Mouse (Mus musculus) G1E-ER4 (cell line): ENCODE results near the gene Dtd2. TPM values are rescaled to one million over a fixed set of nuclear protein-coding genes. Genes with fewer than 3 reads are reported as not detected.

Experiments used
- GATA1 ChIP-seq: IDR thresholded peaks from one replicate; pipeline ENCODE4 v1.8.0; 2012; ENCODE audit warnings: low read length, inconsistent platforms
- polyA plus RNA-seq: library from polyadenylated mRNA; stranded (reverse); fragments of >175 nt; gene quantifications from 2 replicates; pipeline ENCODE4 v1.2.3, GENCODE M21; 2012

Dtd2 gene
- polyA plus RNA-seq, 1 experiment = 9.7 TPM

DNA sequence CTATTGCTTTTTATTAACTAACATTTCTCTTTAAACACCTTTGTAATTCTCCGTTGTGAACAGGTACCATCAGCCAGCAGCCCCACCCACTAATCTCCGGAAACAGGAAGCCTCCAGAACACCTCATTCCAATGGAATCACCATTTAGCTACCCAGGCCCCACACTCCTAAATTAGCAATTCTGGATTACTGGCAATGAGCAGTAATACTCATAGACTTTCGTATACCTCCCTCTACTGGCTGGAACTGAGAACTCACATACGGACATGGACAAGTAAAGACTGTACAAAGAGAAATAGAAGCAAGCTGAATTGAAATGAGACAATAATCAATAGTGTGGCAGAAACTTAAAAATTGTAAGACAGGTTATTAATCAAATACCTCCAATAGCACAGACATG lies 4.8 kb downstream of the Dtd2 start:
- TF ChIP-seq GATA1 = no peak

DNA sequence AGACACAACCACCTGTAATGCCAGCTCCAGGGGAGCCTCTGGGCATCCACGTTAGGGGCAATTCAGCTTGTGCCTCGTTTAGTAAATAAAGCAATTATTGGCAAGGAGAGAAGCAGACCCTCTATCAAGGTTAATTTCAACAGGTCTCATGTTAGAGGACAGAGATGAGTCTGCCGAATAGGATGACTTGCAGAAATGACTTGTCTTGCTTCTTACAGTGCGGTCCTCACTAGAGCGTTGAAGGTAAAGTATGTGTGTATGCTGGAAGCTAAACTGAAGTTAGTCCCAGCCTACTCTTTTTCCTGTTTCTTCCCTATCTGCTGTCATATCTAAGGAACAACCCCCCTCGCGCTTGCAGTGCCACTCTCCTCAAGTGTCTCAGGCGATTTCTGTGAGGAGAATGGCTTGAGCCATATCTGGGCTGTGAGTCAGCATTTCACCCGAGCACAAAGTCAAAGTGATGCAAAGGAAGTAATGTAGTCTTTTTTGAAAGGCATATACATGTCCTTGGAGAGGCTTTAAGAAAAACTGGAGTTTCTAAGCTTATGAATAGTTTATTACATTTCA lies 7.9 kb downstream of the Dtd2 start:
- no peak for TF ChIP-seq GATA1

- no peak for TF ChIP-seq GATA1
These were observed 10.4 kb downstream of the Dtd2 start for GRCm38 (mm10) chr12:51995738-51996536.

- TF ChIP-seq GATA1 = no peak
These were observed 15.7 kb downstream of the Dtd2 start for GRCm38 (mm10) chr12:51990629-51991028.

DNA sequence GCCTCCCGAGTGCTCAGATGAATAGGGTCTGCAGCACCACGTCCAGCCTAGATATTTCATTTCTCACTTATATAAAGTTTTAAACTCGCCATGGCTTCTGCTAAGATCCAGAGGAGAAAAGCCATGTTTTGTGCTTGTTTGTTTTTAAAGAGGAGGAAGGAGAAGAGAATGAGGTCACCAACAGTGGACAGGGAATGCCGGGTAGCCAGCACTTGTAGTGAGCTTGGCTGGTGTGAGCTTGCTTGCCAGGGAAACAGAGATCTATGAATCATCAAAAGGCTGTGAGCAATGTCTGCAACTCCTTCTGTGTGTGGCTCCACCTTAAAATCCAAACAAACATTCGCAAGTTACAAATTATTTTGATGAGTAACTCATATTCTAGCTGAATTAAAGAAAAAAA lies 17.8 kb downstream of the Dtd2 start:
- no peak for TF ChIP-seq GATA1

DNA sequence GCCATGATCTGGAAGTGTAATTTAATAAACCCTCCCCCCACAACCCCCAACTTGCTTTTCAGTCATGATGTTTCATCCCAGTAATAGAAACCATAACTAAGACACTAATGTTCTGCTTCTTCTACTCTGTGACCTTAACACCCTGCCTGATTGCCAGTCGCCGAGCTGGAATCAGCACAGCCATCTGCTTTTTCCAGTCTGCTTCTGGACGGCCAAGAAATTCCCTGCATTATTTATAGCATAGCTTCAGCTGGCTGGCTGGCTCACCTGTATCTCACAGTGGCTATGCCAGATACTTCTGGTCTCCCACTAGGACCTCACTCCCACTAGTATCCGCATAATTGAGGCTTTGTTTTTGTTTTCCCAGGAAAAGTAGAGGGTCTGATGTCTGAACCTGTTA lies 20.5 kb downstream of the Dtd2 start:
- TF ChIP-seq GATA1 = no peak

GRCm38 (mm10) chr12:51985163-51985748 lies 21.0 kb downstream of the Dtd2 start:
- TF ChIP-seq GATA1 = no peak

- TF ChIP-seq GATA1 = no peak
These were observed 22.7 kb downstream of the Dtd2 start for GRCm38 (mm10) chr12:51983625-51984024.

DNA sequence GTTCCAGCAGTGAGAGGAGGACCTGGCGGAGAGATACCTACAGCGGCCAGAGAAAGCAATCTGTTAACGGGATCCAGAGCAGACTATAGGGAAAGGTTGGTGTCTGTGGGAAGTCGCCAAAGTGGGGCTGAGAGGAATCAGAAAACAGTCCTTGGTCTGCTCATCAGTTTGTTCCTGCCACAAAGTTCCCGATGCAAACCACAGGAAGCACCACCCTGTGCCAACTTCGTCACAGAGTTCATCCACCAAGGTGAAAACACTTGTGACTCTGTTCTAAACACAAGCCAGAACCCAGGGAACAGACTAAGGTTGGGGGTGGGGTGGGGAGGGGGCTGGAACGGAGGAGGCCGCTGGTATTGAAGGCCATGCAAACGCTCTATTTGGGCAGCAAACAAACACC lies 29.8 kb downstream of the Dtd2 start:
- no peak for TF ChIP-seq GATA1

- TF ChIP-seq GATA1 = no peak
These were observed 31.9 kb downstream of the Dtd2 start for GRCm38 (mm10) chr12:51974381-51974780.

DNA sequence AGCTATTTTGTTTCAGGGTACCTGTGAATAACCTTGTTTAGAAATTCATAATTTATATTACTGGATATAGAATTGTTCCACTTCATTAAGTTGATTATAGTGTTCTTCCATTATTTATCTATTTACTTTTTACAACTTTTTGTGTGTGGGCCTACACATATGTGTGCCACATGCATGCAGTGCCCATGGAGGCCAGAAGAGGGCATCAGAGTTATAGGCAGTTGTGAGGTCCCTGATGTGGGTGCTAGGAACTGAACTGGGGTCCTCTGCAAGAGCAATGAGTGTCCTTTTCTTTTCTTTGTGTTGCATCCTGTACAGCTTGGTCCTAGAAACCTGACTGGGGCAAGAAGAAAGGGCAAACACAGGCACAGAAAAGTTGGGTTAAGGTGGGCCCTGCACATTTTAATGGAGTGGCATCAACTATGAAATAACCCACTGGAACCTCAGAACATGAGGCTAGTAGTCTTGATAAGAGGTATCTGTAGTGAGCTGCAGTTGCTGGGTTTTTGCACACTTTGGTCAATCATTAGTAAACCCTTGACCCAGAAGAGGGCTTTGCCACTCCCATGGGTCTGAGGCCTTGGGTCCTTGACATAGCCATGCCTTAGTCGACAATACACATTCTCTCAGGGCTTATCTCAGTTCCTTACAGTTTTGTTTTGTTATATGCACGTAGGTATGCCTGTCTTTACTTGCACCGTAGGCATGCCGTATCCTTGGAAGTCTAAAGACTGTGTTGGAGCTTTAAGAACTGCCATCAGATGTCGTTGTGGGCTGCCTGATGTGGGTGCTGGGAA lies 33.8 kb downstream of the Dtd2 start:
- TF ChIP-seq GATA1 = no peak

- no peak for TF ChIP-seq GATA1
These were observed 35.1 kb downstream of the Dtd2 start, which contains the start of gene Heatr5a for GRCm38 (mm10) chr12:51971070-51971664. TSS of gene Heatr5a (minus strand) at chr12:51971321.

- no peak for TF ChIP-seq GATA1
These were observed 35.8 kb downstream of the Dtd2 start for GRCm38 (mm10) chr12:51970352-51971069.

- TF ChIP-seq GATA1 = no peak
These were observed 36.4 kb downstream of the Dtd2 start for GRCm38 (mm10) chr12:51969876-51970275.

DNA sequence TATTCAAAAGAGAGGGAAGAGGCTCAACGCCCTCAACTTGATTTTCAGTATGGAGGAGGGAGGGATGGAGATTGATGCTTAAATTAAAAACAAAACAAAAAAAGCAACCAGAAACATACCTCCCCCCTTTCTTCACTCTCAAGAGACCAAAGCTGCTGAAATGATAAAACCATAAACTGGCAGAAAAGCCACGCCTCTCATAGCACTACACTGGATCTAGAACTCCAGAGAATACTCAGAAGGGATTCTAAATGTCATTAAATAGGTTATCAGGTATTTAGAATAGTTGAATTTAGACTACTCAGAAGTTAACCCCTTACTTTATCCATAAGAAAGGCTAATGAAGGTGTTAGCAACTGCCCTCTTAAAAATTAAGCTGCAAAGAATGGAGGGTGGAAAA lies 37.2 kb downstream of the Dtd2 start:
- no peak for TF ChIP-seq GATA1
